Mouse (Mus musculus) MEL (cell line): ENCODE data around the gene Ikzf3. TPM values are rescaled to one million over a fixed set of nuclear protein-coding genes. Genes with fewer than 3 reads are reported as not detected.

Experiments used
- DNase-seq: peaks from one replicate; pipeline ENCODE4 v3.0.0; 2011; ENCODE audit warnings: low read depth, low spot score
- H3K27ac ChIP-seq: 2 replicates; pipeline ENCODE4 v1.5.1; 2012; ENCODE audit warnings: low read depth, mild to moderate bottlenecking, control low read depth, low read length, moderate library complexity; ENCODE audit not compliant: control insufficient read depth
- H3K27me3 ChIP-seq, 2 experiments: fragments of 150-350 bp in 1 of 2; sonication (generic) in 1 of 2; 2 replicates each; pipeline ENCODE4 v1.6.1; 2012; ENCODE audit warnings: low read length in 2 of 2, mild to moderate bottlenecking in 2 of 2, improper control_type of control experiment in 1 of 2, moderate library complexity in 1 of 2; ENCODE audit not compliant: insufficient read depth in 2 of 2, control insufficient read depth in 1 of 2
- H3K36me3 ChIP-seq, 2 experiments: 2 replicates each; pipeline ENCODE4 v1.6.1; 2012 to 2014; ENCODE audit warnings: low read length in 2 of 2, improper control_type of control experiment in 1 of 2, inconsistent platforms in 1 of 2, mild to moderate bottlenecking in 1 of 2; ENCODE audit not compliant: insufficient read depth in 2 of 2, control insufficient read depth in 1 of 2
- H3K4me1 ChIP-seq, 2 experiments: fragments of 150-350 bp in 1 of 2; sonication (generic) in 1 of 2; 2 replicates each; pipeline ENCODE4 v1.6.1; 2012; ENCODE audit warnings: low read length in 2 of 2, improper control_type of control experiment in 1 of 2, mild to moderate bottlenecking in 1 of 2; ENCODE audit not compliant: insufficient read depth in 2 of 2, control insufficient read depth in 1 of 2
- H3K4me3 ChIP-seq, 2 experiments: fragments of 150-350 bp in 1 of 2; sonication (generic) in 1 of 2; 2 replicates each; pipeline ENCODE4 v1.5.1; 2012; ENCODE audit warnings: low read depth in 2 of 2, low read length in 2 of 2, mild to moderate bottlenecking in 2 of 2, moderate library complexity in 2 of 2, control low read depth in 1 of 2, improper control_type of control experiment in 1 of 2; ENCODE audit not compliant: control insufficient read depth in 1 of 2, insufficient read depth in 1 of 2
- H3K79me2 ChIP-seq: 2 replicates; pipeline ENCODE4 v1.6.1; 2012; ENCODE audit warnings: mild to moderate bottlenecking, low read length, moderate library complexity; ENCODE audit not compliant: control insufficient read depth, poor library complexity, insufficient read depth
- H3K9ac ChIP-seq: 2 replicates; pipeline ENCODE4 v1.6.1; 2012; ENCODE audit warnings: low read depth, mild to moderate bottlenecking, control low read depth, low read length, moderate library complexity; ENCODE audit not compliant: control insufficient read depth, poor library complexity, severe bottlenecking
- H3K9me3 ChIP-seq: fragments of 150-350 bp; sonication (generic); replicated peaks from 2 replicates; pipeline ENCODE4 v1.6.1; 2012; ENCODE audit warnings: mild to moderate bottlenecking, low read length, improper control_type of control experiment, moderate library complexity; ENCODE audit not compliant: insufficient read depth
- CHD1 ChIP-seq: IDR thresholded peaks from 2 replicates; pipeline ENCODE4 v1.6.1; 2012; ENCODE audit warnings: low read depth, mild to moderate bottlenecking, inconsistent platforms, low read length, improper control_type of control experiment
- CTCF ChIP-seq, 3 experiments: IDR thresholded peaks in 2 of 3; conservative IDR thresholded peaks in 1 of 3; 2 replicates each; pipeline ENCODE4 v1.5.1; 2011 to 2012; ENCODE audit warnings: low read length in 3 of 3, low read depth in 2 of 3, mild to moderate bottlenecking in 2 of 3, improper control_type of control experiment in 1 of 3, inconsistent platforms in 1 of 3, mixed read lengths in 1 of 3, moderate library complexity in 1 of 3; ENCODE audit not compliant: control insufficient read depth in 1 of 3, insufficient read depth in 1 of 3, poor library complexity in 1 of 3, severe bottlenecking in 1 of 3
- E2F4 ChIP-seq: IDR thresholded peaks from 2 replicates; pipeline ENCODE4 v1.6.1; 2011; ENCODE audit warnings: low read depth, low read length, improper control_type of control experiment, borderline replicate concordance
- ETS1 ChIP-seq: IDR thresholded peaks from 2 replicates; pipeline ENCODE4 v1.6.1; 2012; ENCODE audit warnings: low read depth, mild to moderate bottlenecking, inconsistent platforms, low read length, improper control_type of control experiment, moderate library complexity
- GABPA ChIP-seq: IDR thresholded peaks from 2 replicates; pipeline ENCODE4 v1.6.1; 2012; ENCODE audit warnings: low read depth, mild to moderate bottlenecking, inconsistent platforms, low read length, improper control_type of control experiment, moderate library complexity
- GATA1 ChIP-seq: IDR thresholded peaks from 2 replicates; pipeline ENCODE4 v1.6.1; 2011; ENCODE audit warnings: low read depth, low read length, improper control_type of control experiment
- HCFC1 ChIP-seq: IDR thresholded peaks from 2 replicates; pipeline ENCODE4 v1.6.1; 2012; ENCODE audit warnings: low read depth, mild to moderate bottlenecking, inconsistent platforms, low read length, improper control_type of control experiment, moderate library complexity
- MAFK ChIP-seq: IDR thresholded peaks from 2 replicates; pipeline ENCODE4 v1.6.1; 2011; ENCODE audit warnings: low read depth, mild to moderate bottlenecking, low read length, improper control_type of control experiment, borderline replicate concordance
- MAX ChIP-seq: IDR thresholded peaks from 2 replicates; pipeline ENCODE4 v1.6.1; 2011; ENCODE audit warnings: low read length, improper control_type of control experiment
- MAZ ChIP-seq: IDR thresholded peaks from 2 replicates; pipeline ENCODE4 v1.6.1; 2012; ENCODE audit warnings: low read depth, mild to moderate bottlenecking, inconsistent platforms, low read length, improper control_type of control experiment
- MXI1 ChIP-seq: IDR thresholded peaks from 2 replicates; pipeline ENCODE4 v1.6.1; 2011; ENCODE audit warnings: mild to moderate bottlenecking, low read depth, low read length, improper control_type of control experiment
- MYC ChIP-seq: IDR thresholded peaks from 2 replicates; pipeline ENCODE4 v1.6.1; 2011; ENCODE audit warnings: low read depth, mild to moderate bottlenecking, low read length, improper control_type of control experiment, moderate library complexity
- POLR2A ChIP-seq, 2 experiments: IDR thresholded peaks; 2 replicates each; pipeline ENCODE4 v1.6.1; 2011 to 2012; ENCODE audit warnings: low read length in 2 of 2, mild to moderate bottlenecking in 2 of 2, control low read depth in 1 of 2, improper control_type of control experiment in 1 of 2, low read depth in 1 of 2, moderate library complexity in 1 of 2; ENCODE audit not compliant: control insufficient read depth in 1 of 2, insufficient read depth in 1 of 2, poor library complexity in 1 of 2
- POLR2AphosphoS5 ChIP-seq: IDR thresholded peaks from 2 replicates; pipeline ENCODE4 v1.6.1; 2012; ENCODE audit warnings: low read depth, borderline replicate concordance, mild to moderate bottlenecking, inconsistent platforms, low read length, moderate library complexity, mixed read lengths
- RAD21 ChIP-seq: IDR thresholded peaks from 2 replicates; pipeline ENCODE4 v1.6.1; 2011; ENCODE audit warnings: mild to moderate bottlenecking, low read depth, low read length, improper control_type of control experiment
- SIN3A ChIP-seq: IDR thresholded peaks from 2 replicates; pipeline ENCODE4 v1.6.1; 2012; ENCODE audit warnings: low read length, improper control_type of control experiment, inconsistent platforms
- SMC3 ChIP-seq: IDR thresholded peaks from 2 replicates; pipeline ENCODE4 v1.6.1; 2011; ENCODE audit warnings: low read depth, low read length, improper control_type of control experiment
- TAL1 ChIP-seq: IDR thresholded peaks from 2 replicates; pipeline ENCODE4 v1.6.1; 2012; ENCODE audit warnings: mild to moderate bottlenecking, inconsistent platforms, low read length, moderate library complexity, mixed read lengths
- USF1 ChIP-seq: IDR thresholded peaks from 2 replicates; pipeline ENCODE4 v1.6.1; 2014; ENCODE audit warnings: low read depth, mild to moderate bottlenecking, inconsistent platforms, low read length, improper control_type of control experiment, moderate library complexity
- USF2 ChIP-seq, 2 experiments: IDR thresholded peaks; 2 replicates each; pipeline ENCODE4 v1.6.1; 2011 to 2012; ENCODE audit warnings: improper control_type of control experiment in 2 of 2, low read length in 2 of 2, borderline replicate concordance in 1 of 2, inconsistent platforms in 1 of 2, low read depth in 1 of 2, mild to moderate bottlenecking in 1 of 2; ENCODE audit not compliant: insufficient read depth in 1 of 2
- ZKSCAN1 ChIP-seq: IDR thresholded peaks from 2 replicates; pipeline ENCODE4 v1.6.1; 2012; ENCODE audit warnings: low read depth, mild to moderate bottlenecking, inconsistent platforms, low read length, improper control_type of control experiment, moderate library complexity
- ZMIZ1 ChIP-seq: IDR thresholded peaks from 2 replicates; pipeline ENCODE4 v1.6.1; 2012; ENCODE audit warnings: low read depth, mild to moderate bottlenecking, inconsistent platforms, low read length, improper control_type of control experiment, moderate library complexity
- ZNF384 ChIP-seq: IDR thresholded peaks from 2 replicates; pipeline ENCODE4 v1.6.1; 2012; ENCODE audit warnings: low read depth, mild to moderate bottlenecking, inconsistent platforms, low read length, improper control_type of control experiment
- polyA plus RNA-seq, 2 experiments: library from polyadenylated mRNA; stranded (reverse) in 1 of 2; unstranded in 1 of 2; fragments of >175 nt in 1 of 2; fragments of >200 nt in 1 of 2; gene quantifications; 2 replicates each; pipeline versions ENCODE4 v1.2.1 to v1.2.4; 2012; ENCODE audit warnings: low replicate concordance in 2 of 2, low read depth in 1 of 2; ENCODE audit not compliant: insufficient read length in 2 of 2, insufficient read depth in 1 of 2, missing spikeins in 1 of 2
- total RNA-seq: library from RNA; depleted of rRNA; stranded (reverse); fragments of 300-350 nt; gene quantifications from 2 replicates; pipeline ENCODE4 v1.2.3, GENCODE M21; 2012

Gene Ikzf3
- total and polyA plus RNA-seq, 3 experiments = 0.12 TPM; not detected in 2

DNA sequence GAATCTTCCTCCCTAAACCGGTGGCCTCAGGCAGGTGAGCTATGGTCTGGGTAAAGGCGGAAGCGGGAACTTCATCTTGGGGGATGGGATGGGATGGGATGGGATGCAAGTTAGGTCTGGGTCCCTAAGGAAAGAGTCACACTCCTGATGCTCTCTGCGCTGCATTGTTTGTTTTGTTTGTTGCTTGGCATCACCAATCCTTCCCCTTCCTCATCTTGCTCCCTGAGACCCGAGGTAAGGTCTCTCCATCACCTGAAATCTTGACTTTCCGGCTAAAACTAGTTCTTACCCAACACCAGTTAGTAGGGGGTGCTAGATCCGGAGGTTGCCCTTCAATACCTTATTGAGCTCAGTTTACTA is 98.4 kb downstream of the Ikzf3 start:
- Histone ChIP-seq H3K27ac (no peak overlapping the region), H3K9me3 (no peaks in the 10 kb centered on the region), H3K27me3 (peaks cover 0 to 4% of the 10 kb centered on the region in 2 experiments; a peak in 3 of 4 replicates), H3K9ac (no peak overlapping the region), H3K36me3 (no peaks in the 10 kb centered on the region), H3K79me2 (no peaks in the 10 kb centered on the region), H3K4me3 (no peak overlapping the region), H3K4me1 (no peaks in the 10 kb centered on the region)
- TF ChIP-seq ETS1 = no peak
- no peak for TF ChIP-seq ZNF384
- no peak for TF ChIP-seq MAX
- TF ChIP-seq TAL1 = no peak
- TF ChIP-seq RAD21 = no peak
- no peak for TF ChIP-seq MAFK
- TF ChIP-seq POLR2A (IDR thresholded peaks at IDR 0.05; ENCODE audit: control insufficient read depth in 1 of 2, insufficient read depth in 1 of 2, low read depth in 1 of 2, low read length in 2 of 2, poor library complexity in 1 of 2) = no peak
- no peak for TF ChIP-seq MAZ
- TF ChIP-seq GATA1 = no peak
- TF ChIP-seq GABPA = no peak
- no peak for DNase-seq

DNA sequence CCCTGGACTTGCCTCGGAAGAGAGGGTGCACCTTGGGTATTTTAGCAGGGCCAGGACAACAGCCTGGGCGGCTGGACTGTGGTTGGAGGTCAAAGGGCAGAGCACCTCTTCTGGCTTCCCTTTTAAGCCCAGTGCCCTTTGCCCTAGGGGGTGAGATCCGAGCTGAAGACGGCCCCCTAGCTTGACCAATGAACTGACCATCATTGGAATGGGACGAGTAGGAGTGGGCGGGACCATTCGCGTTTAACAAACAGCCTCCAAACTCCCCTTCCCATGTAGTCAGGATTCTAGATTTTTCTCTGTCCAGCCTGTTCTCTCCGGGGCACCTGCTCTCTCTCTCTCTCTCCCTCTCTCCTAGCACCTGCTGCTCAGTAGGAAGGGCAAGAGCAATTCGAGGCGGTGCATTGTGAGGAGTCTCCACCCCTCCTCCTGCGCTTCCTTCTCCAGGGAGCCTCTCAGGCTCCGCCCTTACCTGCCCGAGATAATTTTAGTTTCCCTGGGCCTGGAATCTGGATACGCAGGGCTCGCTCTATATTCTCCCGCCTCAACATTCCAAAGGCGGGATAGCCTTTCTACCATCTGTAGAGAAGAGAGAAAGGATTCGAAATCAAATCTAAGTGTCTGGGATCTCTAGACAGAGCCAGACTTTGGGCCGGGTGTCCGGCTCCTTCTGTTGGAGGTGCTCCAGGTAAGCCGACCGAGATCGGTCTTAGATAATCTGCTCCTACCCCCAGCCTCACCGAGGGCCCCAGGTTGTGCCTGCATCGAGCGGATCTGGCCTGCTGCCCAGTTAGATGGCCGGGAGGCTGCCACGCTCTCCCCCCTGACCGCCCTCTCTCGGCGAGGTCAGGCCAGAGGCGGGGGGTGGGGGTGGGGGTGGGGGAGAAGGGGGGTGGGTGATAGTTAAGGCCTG is 99.0 kb downstream of the Ikzf3 start:
- Histone ChIP-seq H3K27me3 (peaks cover 0 to 6% of the 10 kb centered on the region in 2 experiments), H3K79me2 (no peaks in the 10 kb centered on the region), H3K36me3 (no peaks in the 10 kb centered on the region), H3K9me3 (no peaks in the 10 kb centered on the region), H3K27ac (no peak overlapping the region), H3K9ac (no peak overlapping the region), H3K4me1 (no peaks in the 10 kb centered on the region), H3K4me3 (no peak overlapping the region)
- no peak for TF ChIP-seq USF1
- no peak for TF ChIP-seq MYC
- TF ChIP-seq ETS1 = no peak
- no peak for TF ChIP-seq POLR2AphosphoS5
- TF ChIP-seq CHD1 = no peak
- no peak for TF ChIP-seq E2F4
- DNase-seq = no peak

DNA sequence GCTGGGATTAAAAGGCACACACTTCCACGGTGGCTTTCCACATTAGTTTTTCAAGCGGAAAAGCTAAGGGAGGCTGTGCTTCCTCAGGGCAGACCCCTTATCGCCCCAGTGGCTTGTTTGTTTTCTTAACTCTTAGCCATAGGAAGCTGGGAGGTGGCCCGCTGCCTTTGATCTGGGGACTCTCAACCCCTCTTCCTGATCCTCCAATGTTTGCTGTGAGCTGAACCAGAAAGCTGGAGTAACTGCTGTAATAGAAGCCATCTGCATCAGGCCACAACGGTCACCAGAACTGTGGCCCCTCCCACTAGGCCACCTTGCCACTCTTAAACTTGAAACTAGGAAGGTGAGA is 99.6 kb downstream of the Ikzf3 start, which contains the start of gene Grb7:
Gene Grb7 (plus strand): TSS at position 182 of the 349 bp plus-strand sequence.
- Histone ChIP-seq H3K9me3 (no peaks in the 10 kb centered on the region), H3K79me2 (no peaks in the 10 kb centered on the region), H3K36me3 (no peaks in the 10 kb centered on the region), H3K4me1 (no peaks in the 10 kb centered on the region), H3K27ac (no peak within 1 kb of the TSS), H3K4me3 (no peak within 1 kb of the TSS), H3K27me3 (peaks cover 0 to 6% of the 10 kb centered on the region in 2 experiments), H3K9ac (no peak within 1 kb of the TSS)
- no peak for TF ChIP-seq ETS1
- no peak for TF ChIP-seq SIN3A
- TF ChIP-seq ZKSCAN1 = no peak
- no peak for TF ChIP-seq ZMIZ1
- no peak for TF ChIP-seq POLR2A (IDR thresholded peaks at IDR 0.05; ENCODE audit: control insufficient read depth in 1 of 2, insufficient read depth in 1 of 2, low read depth in 1 of 2, low read length in 2 of 2, poor library complexity in 1 of 2)
- TF ChIP-seq POLR2AphosphoS5 = no peak
- no peak for TF ChIP-seq GATA1
- no peak for TF ChIP-seq CTCF (IDR thresholded peaks at IDR 0.05 in 2 of 3, conservative IDR thresholded peaks at IDR 0.05 in 1 of 3; ENCODE audit: control insufficient read depth in 1 of 3, insufficient read depth in 1 of 3, low read depth in 2 of 3, low read length in 3 of 3, poor library complexity in 1 of 3, severe bottlenecking in 1 of 3)
- no peak for TF ChIP-seq HCFC1
- no peak for TF ChIP-seq USF2 (IDR thresholded peaks at IDR 0.05; ENCODE audit: borderline replicate concordance in 1 of 2, insufficient read depth in 1 of 2, low read depth in 1 of 2, low read length in 2 of 2)
- TF ChIP-seq SMC3 = no peak
- TF ChIP-seq MXI1 = no peak
- no peak for DNase-seq
